Mouse (Mus musculus) forebrain, embryonic 14.5 days (tissue): ENCODE results near the gene Mpped2. TPM values are rescaled to one million over a fixed set of nuclear protein-coding genes. Genes with fewer than 3 reads are reported as not detected.

Source experiments
- ATAC-seq: fragments of 200-750 bp; cut with Nextera tagmentation; 2 replicates; pipeline ENCODE4 v1.8.0; 2017; ENCODE audit warnings: mild to moderate bottlenecking, moderate library complexity
- DNase-seq: peaks from one replicate; pipeline ENCODE4 v3.0.0-alpha.2; 2015; ENCODE audit warnings: low spot score
- H3K27ac ChIP-seq: fragments of 300-500 bp; sonication (generic); 2 replicates; pipeline ENCODE4 v1.5.1; 2014; ENCODE audit warnings: low read depth, mild to moderate bottlenecking, control low read depth, low read length, moderate library complexity
- H3K27me3 ChIP-seq: fragments of 300-500 bp; sonication (generic); replicated peaks from 2 replicates; pipeline ENCODE4 v1.6.1; 2014; ENCODE audit warnings: low read length, control low read depth, mixed read lengths; ENCODE audit not compliant: control insufficient read depth, insufficient read depth
- H3K36me3 ChIP-seq: fragments of 300-500 bp; sonication (generic); 2 replicates; pipeline ENCODE4 v1.6.1; 2014; ENCODE audit warnings: low read length, control low read depth; ENCODE audit not compliant: control insufficient read depth, insufficient read depth
- H3K4me1 ChIP-seq: fragments of 300-500 bp; sonication (generic); 2 replicates; pipeline ENCODE4 v1.6.1; 2014; ENCODE audit warnings: antibody characterized with exemption, low read length, control low read depth; ENCODE audit not compliant: control insufficient read depth, insufficient read depth
- H3K4me2 ChIP-seq: fragments of 300-500 bp; sonication (generic); 2 replicates; pipeline ENCODE4 v1.6.1; 2014; ENCODE audit warnings: mild to moderate bottlenecking, control low read depth, low read length
- H3K4me3 ChIP-seq: fragments of 300-500 bp; sonication (generic); 2 replicates; pipeline ENCODE4 v1.5.1; 2014; ENCODE audit warnings: low read depth, low read length, control low read depth
- H3K9ac ChIP-seq: fragments of 300-500 bp; sonication (generic); 2 replicates; pipeline ENCODE4 v1.6.1; 2014; ENCODE audit warnings: mild to moderate bottlenecking, low read length, control low read depth, moderate library complexity
- H3K9me3 ChIP-seq: fragments of 300-500 bp; sonication (generic); replicated peaks from 2 replicates; pipeline ENCODE4 v1.6.1; 2016; ENCODE audit warnings: low read length, control low read depth, mixed read lengths; ENCODE audit not compliant: control insufficient read depth
- WGBS: fragments of 180-500 bp; shearing (Covaris S2); extraction: QIAGEN DNeasy Blood & Tissue Kit; methylation state at CpG from one replicate; pipeline ENCODE4 v1.1.7; 2014; 5-methylcytosine and 5-hydroxymethylcytosine counted together
- polyA plus RNA-seq: library from polyadenylated mRNA; unstranded; fragments of >200 nt; fragmentation: Nextera tagmentation; extraction: Ambion mirVana; gene quantifications from 2 replicates; pipeline ENCODE4 v1.2.1, GENCODE M21; 2014

Gene Mpped2
- polyA plus RNA-seq, 1 experiment from 2014 or later, result 164 TPM

DNA sequence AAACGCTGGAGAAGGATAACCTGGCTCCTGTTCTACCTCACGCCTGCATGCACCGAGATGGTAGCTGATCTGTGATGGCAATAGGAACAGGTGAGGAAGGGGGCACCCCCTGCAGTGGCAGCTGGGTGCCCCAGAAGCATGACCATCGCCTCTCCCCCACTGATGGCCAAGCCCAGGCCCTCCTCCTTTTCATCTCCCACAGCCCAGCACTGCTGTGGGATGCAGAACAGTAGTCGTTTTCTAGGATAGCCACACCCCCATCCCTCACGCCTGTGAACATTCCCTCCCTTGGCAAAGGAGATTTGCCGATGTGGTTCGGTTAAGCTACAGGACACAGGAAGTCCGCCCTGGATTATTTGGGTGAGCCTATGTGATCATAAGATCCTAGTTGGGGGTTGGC, 151.1 kb downstream of the Mpped2 start:
- no peaks in the 10 kb centered on the region for H3K9me3 ChIP-seq
- no peak for DNase-seq
- no peaks in the 10 kb centered on the region for H3K4me1 ChIP-seq
- H3K36me3 ChIP-seq, result no peaks in the 10 kb centered on the region
- no peak overlapping the region for H3K27ac ChIP-seq
- H3K27me3 ChIP-seq, result no peaks in the 10 kb centered on the region
- no peak overlapping the region for H3K4me3 ChIP-seq
- no peak overlapping the region for H3K9ac ChIP-seq
- 77% methylated on average over 9 of the region's 9 CpGs for WGBS
- ATAC-seq, result no peak
- H3K4me2 ChIP-seq, result no peak overlapping the region

DNA sequence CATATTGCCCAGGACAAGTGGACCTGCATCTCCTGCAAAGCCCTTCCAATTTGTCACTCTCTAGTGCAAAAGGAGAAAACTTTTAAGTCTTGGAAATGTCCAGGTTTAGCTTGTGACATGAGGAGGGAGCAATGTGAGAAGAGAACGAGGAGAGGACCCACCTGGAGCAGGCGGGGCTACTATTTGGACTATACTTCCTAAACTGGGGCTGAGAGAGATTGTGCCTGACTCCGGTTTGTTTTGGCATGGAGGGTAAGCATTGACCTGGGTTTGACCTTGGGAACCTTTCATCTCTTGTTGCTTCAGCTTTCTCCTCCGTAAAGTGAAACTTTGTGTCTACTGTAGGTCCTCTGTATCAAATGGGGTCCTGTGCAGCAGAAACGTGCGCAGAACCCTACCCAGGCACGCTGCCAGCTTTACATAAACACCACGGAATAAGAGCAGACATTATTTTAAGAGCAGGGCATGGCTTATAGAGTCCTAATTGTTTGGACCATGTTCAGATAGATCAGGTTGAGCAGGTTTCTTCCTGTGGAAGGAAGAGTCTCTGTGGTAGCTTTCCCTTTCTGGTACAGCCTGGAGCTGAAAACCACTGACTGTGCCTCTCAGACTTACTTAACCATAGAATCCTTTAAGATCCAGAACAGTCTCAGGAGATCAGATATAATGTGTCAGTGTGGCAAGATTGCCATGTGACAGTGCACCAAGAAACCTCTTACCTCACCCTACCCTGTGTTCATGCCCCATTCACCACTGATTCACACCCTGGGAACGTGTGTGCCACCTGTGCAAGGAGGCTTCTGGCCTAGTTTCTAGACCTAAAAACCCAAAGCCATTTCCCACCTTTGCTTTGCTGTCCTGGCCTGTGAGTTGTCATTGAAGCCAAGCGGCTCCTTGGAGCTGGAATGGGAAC, 152.0 kb downstream of the Mpped2 start:
- H3K9ac ChIP-seq, result no peak overlapping the region
- peaks cover 4% of the 10 kb centered on the region; the same call in 1 of the 2 replicates for H3K4me1 ChIP-seq
- ATAC-seq (no peak), DNase-seq (no peak)
- 74% methylated on average over 10 of the region's 10 CpGs for WGBS
- H3K36me3 ChIP-seq, result no peaks in the 10 kb centered on the region
- H3K4me2 ChIP-seq, result no peak overlapping the region
- no peak overlapping the region for H3K4me3 ChIP-seq
- no peaks in the 10 kb centered on the region for H3K9me3 ChIP-seq
- no peak overlapping the region for H3K27ac ChIP-seq
- H3K27me3 ChIP-seq, result no peaks in the 10 kb centered on the region

DNA sequence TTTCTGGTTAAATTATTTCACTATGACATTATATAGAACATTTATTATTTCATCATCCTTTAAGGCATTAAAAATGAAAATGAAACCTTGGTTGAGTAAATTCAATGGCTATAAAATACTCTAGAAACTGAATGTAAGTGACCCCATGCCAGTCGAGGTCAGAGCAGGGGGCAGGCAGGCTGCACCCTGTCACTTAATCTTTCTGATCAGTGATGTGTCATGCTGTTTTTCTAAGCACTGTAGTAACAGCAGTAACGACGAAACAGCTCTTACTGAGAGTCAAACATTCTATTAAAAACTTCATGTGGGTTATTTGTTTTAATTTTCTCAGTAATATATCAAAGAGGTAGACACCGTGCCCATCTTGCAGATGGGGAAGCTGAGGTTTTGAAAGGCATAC, 153.4 kb downstream of the Mpped2 start:
- H3K4me2 ChIP-seq, result no peak overlapping the region
- WGBS, result 62% methylated on average over 4 of the region's 4 CpGs
- H3K4me1 ChIP-seq, result peaks cover 7% of the 10 kb centered on the region
- no peaks in the 10 kb centered on the region for H3K9me3 ChIP-seq
- H3K27me3 ChIP-seq, result no peaks in the 10 kb centered on the region
- ATAC-seq (no peak), DNase-seq (no peak)
- H3K36me3 ChIP-seq, result no peaks in the 10 kb centered on the region
- no peak overlapping the region for H3K27ac ChIP-seq
- H3K9ac ChIP-seq, result no peak overlapping the region
- no peak overlapping the region for H3K4me3 ChIP-seq

DNA sequence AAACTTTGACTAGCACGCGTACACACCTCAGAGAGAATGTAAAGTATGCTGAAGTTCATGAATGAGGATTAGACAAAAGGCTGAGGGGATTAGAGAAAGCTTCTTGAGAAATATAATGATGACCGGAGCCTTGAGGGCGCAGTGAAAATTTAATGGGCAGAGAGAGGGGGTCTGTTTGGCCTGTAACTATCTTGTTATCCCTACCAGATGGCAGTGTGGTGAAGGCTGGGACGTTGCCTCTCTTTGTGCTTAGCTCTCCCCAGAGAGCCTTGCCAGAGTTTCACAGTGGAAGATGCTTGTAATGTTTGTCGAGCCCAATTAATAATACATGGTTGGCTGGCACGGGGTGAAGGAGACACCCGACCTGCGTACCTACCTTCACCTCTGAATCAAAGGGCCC, 156.3 kb downstream of the Mpped2 start:
- DNase-seq, result peak; percentile 82
- no peak overlapping the region for H3K4me2 ChIP-seq
- 15% methylated on average over 9 of the region's 9 CpGs for WGBS
- H3K27ac ChIP-seq, result no peak overlapping the region
- H3K4me3 ChIP-seq, result no peak overlapping the region
- no peak overlapping the region for H3K9ac ChIP-seq
- H3K9me3 ChIP-seq, result no peaks in the 10 kb centered on the region
- H3K36me3 ChIP-seq, result no peaks in the 10 kb centered on the region
- H3K4me1 ChIP-seq, result peaks cover 18% of the 10 kb centered on the region
- H3K27me3 ChIP-seq, result no peaks in the 10 kb centered on the region
- peak; percentile 77 for ATAC-seq

DNA sequence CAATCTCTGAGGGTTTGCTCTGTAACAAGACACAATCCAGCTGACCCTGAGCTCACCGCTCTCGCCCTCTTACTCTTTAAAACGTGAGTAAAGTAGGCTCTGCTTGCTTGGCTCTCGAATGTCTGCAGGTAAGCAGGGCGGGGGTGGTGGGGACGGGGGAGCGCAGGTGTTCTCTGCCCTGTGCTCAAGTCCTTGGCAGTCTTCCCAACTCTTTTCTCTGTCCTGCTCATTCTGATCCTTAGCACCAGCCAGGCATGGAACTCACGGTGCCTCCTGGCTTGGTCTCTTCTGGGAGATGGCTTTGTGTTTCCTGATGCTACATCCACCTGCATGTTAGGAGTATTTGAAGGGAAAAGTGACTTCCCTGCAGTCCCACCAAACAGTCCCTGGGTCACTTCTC, 158.4 kb downstream of the Mpped2 start:
- H3K9ac ChIP-seq, result no peak overlapping the region
- no peak overlapping the region for H3K4me2 ChIP-seq
- WGBS, result 79% methylated on average over 8 of the region's 8 CpGs
- no peak for ATAC-seq
- no peaks in the 10 kb centered on the region for H3K27me3 ChIP-seq
- H3K27ac ChIP-seq, result no peak overlapping the region
- DNase-seq, result no peak
- peaks cover 35% of the 10 kb centered on the region for H3K4me1 ChIP-seq
- H3K36me3 ChIP-seq, result no peaks in the 10 kb centered on the region
- no peak overlapping the region for H3K4me3 ChIP-seq
- no peaks in the 10 kb centered on the region for H3K9me3 ChIP-seq

GRCm38 (mm10) chr2:106854213-106854612, 161.1 kb downstream of the Mpped2 start:
- H3K4me1 ChIP-seq, result peaks cover 46% of the 10 kb centered on the region
- H3K4me2 ChIP-seq, result no peak overlapping the region
- H3K27ac ChIP-seq, result no peak overlapping the region; the same call in 1 of the 2 replicates
- no peaks in the 10 kb centered on the region for H3K9me3 ChIP-seq
- 36% methylated on average over 4 of the region's 4 CpGs for WGBS
- no peaks in the 10 kb centered on the region for H3K27me3 ChIP-seq
- H3K9ac ChIP-seq, result no peak overlapping the region
- H3K36me3 ChIP-seq, result no peaks in the 10 kb centered on the region
- H3K4me3 ChIP-seq, result no peak overlapping the region
- ATAC-seq (no peak), DNase-seq (no peak)

- ATAC-seq, result peak; percentile 42; the same call in 1 of the 2 replicates
- no peak overlapping the region for H3K9ac ChIP-seq
- no peak overlapping the region for H3K4me2 ChIP-seq
These were observed 161.7 kb downstream of the Mpped2 start for GRCm38 (mm10) chr2:106854758-106855157.

DNA sequence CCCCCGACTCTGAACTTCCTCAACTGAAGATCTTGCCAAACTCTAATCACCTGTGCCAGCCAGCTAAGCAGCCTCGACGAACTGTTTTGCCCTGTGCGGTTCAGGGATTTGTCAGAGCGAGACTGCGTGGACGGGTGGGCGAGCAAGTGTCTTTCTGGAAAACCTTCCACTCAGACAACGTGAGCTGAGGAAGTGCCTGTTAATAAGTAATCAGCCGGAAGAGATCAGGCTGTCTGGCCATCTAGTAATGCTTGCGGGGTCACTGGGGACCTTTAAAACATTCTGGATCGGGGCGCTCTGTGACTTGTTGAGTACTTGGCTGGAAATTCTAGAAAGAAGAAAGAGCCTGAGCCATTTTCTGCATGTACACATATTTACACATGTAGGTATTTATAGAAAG, 162.1 kb downstream of the Mpped2 start:
- 29% methylated on average over 13 of the region's 13 CpGs for WGBS
- H3K27ac ChIP-seq, result no peak overlapping the region
- no peak overlapping the region for H3K9ac ChIP-seq
- H3K36me3 ChIP-seq, result no peaks in the 10 kb centered on the region
- no peak overlapping the region for H3K4me2 ChIP-seq
- DNase-seq, result no peak
- H3K27me3 ChIP-seq, result no peaks in the 10 kb centered on the region
- peaks cover 42% of the 10 kb centered on the region for H3K4me1 ChIP-seq
- H3K4me3 ChIP-seq, result no peak overlapping the region
- ATAC-seq, result 0 out of 2 replicates have a peak, but pooled peaks have one; percentile 8
- H3K9me3 ChIP-seq, result no peaks in the 10 kb centered on the region

More at GRCm38 (mm10) chr2:106854758-106855157, 161.7 kb downstream of the Mpped2 start:
- 15% methylated on average over 8 of the region's 8 CpGs for WGBS
- DNase-seq, result peak; percentile 56
- Histone ChIP-seq H3K27ac (no peak overlapping the region), H3K4me3 (no peak overlapping the region), H3K9me3 (no peaks in the 10 kb centered on the region), H3K36me3 (no peaks in the 10 kb centered on the region), H3K4me1 (peaks cover 42% of the 10 kb centered on the region), H3K27me3 (no peaks in the 10 kb centered on the region)
